Mouse (Mus musculus) T-helper 17 cell (primary cell): ENCODE measurements at regions not wholly inside any gene's neighbourhood (a gene's known extent, or its start where the extent isn't known, plus 50 kb on each side); places are given as distances from the start of the nearest gene placed in this dataset.

Experiments
- in situ Hi-C, 2 experiments: fragments of 300-600 bp; cut with MboI, MseI; formaldehyde crosslinking; loops; 1 replicate in 1 of 2; 2 replicates in 1 of 2; pipeline ENCODE4 v1.15.1; 2025; ENCODE audit warnings: high pct_unique_total_duplicates in 2 of 2

DNA sequence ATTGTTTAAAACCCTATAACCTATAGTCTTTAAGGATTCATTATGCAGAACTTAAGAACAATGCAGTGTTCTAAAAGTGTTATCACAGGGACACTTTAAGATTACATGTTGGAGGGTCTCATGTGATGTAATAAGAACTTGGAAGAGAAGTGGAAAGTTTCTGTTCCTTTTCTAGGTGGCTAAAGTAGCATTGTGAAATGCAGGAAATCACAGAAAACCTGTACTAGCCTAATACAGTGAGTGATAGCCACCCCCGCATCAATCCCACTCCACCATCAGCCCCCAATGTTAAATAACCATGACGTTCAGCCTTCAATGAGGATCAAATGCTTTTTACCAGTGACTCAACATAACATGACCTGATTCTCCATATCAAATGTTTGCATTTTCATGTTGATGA is 147.4 kb upstream of the Palmd start:
- in situ Hi-C loops: no loop called here

DNA sequence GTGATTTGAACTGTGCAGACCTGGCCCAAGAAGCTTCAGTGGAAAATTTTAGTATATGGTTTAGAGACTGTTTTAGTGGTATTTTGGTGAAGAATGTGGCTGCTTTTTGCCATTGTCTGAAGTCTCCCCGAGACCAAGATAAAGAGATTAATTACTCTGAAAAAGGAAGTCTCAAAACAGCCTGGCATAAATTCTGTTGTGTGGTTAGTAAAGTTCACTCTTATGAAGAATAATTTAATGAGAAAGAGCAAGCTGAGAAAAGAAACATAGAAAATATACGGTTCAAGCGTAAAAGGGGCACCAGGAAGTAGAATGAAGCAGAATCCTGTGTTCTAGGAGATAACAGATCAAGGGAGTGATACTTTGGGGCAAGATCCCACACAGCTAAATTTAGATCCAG is 144.0 kb upstream of the Palmd start:
- in situ Hi-C loops: no loop called here

DNA sequence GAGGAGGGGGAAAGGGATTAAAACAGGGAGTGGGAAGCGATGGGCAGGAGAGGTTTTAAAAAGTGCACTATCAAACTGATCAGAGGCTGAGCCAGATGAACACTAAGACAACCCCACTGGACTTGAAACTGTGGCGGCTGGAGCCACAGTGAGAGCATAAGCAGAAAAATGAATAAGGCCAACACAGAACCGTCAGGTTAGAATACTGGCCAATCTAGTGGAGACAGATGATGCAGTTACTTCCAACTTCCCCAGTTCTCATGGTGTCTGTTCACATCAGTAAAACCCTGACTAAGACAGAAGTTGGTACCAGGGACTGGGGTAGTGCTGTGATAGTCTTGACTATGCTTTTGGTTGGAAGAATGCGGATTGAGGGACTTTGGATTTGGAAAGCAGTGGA is 143.5 kb upstream of the Palmd start:
- in situ Hi-C loops: no loop called here

DNA sequence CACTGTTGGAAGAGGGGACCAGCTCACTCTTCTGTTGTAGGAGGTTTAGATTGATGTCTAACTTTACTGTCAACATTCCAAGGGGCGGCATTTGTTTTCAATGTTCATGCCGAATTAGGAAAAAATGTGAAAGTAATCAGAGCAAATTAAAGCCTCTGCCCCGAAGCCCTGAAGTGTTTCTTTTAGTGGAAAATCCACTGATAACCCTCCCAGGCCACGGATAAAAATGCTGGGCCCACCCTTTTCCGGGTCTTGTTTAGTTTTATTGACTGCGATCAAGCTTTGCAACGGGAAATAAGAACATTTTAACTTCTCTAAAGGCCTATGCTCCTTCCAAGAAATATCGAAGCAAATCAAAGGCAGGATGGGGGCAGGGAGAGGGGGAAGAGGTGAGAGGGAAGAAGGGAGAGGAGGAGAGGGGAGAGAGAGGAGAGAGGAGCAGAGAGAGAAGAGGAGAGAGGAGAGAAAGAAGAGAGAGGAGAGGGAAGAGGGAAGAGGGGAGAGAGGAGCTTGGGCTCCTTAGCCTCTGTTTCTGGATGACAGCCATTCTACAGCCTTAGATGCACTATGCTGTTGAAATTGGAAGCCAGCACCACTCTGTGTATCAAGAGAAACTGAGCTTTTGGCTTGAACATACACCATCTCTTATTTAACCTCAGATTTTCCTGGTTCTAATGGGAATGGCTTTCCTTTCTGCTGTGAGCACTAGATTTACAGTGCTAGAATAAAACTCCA is 140.3 kb upstream of the Palmd start:
- in situ Hi-C loops: no loop called here

DNA sequence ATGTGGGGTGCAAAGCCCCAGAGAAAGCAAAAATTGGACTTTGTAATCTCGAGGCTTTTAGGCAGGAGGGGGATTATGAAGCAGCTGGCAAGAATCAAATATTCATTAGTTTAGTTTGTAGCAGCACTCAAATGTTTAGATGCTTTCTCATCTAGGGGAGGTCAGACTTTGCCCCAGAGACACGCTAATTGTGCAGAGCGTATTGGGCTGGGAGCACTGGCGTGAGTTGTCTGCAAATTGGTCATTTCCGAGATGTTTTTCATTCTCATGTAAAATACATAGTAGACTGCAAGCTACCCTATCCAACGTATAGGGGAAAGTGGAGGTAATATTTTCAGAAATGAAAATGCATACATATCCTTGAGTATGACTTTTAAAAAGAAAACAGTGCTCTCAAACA is 139.2 kb upstream of the Palmd start:
- in situ Hi-C loops: no loop called here

DNA sequence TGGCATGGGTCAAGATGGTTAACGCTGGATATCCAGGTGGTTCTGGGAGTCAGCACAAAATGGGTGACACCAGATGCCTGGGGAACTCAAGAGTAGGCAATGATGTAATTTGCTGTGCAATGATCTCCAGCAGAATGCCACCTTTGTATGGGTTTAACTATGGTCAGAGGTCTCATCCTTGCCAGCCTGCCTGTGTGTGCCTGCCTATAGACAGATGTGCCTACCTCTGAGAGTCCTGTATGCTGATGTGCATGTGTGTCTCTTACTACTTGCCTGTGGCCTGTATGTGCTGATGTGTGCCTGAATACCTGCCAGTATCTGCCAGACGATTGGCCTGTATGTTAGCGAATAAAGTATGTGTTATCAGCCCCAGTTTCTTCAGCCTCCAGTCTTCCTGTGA is 138.6 kb upstream of the Palmd start:
- in situ Hi-C loops: no loop called here

DNA sequence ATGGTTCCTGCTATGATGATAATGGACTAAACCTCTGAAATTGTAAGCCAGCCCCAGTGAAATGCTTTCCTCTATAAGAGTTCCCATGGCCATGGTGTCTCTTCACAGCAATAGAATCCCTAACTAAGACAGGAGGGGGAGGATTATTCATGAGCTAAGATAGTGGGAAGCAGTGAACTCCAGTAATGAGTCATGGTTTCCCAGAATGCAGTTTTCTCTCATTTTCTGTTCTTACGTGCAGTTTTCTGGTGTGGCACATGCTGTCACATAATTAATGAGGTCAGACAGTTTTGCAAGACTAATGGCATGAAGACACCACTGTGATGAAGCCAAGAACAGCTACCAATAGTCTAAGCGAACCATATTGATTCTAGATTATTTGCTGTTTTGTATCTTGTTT is 118.9 kb upstream of the Palmd start:
- in situ Hi-C loops: no loop called here

DNA sequence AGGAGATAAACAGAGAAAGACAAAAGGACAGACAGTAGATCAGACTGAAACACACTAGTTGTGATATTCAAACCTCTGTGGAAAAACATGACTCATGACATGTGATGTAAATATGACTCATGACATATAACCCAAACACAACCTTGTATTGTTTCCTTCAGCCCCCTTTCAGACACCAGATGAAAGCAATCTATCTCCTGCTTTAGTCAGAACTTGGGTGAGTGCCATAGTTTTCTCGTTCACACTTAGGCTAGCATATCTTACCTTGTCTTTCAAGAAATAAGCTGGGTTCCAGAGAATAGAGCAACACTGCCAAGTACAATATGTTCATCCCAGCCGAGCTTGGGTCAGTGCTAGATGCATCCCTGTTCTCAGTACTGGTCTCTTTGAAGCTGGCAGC is 107.9 kb upstream of the Palmd start:
- in situ Hi-C loops: no loop called here

DNA sequence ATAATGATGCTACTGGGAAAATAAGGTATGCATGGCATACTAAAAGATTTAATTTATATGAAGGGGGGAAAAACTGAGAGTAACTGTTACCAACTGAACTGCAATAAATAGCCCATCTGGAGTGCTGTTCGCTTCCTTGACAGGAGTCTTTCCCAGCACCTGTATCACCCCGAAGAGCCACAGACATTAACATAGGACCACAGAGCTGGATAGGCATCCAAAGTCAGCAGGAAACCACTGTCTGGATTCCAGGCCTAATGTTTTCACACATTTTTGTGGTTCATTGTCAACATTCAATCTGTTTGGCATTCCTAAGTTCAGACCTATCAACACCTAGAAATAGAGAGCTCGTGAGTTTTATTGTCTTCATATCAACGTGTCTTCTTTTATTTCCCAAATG is 104.6 kb upstream of the Palmd start:
- in situ Hi-C loops: loop anchor here in 1 of 2 experiments (5.0 kb wide), 1 partner anchor 66 kb away; no protein-coding TSS in a partner anchor

DNA sequence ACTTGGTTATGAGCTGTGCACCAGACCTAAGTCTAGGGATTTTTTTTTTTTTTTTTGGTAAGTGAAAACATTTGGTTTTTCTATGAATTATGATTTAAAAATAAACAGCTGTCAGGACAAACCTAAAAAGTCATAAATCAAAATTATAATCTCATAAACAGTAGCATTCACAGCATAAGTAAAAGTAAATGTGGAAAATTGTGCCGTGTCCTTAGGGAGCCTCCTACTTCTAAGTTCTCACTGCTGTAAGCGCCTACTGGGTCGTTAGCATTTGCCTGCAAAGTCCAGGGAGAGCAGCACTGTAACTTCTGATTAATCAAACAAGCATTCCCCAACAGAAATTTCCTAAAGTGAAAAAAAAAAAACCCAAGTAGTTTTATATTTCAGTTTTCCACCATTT is 104.2 kb upstream of the Palmd start:
- in situ Hi-C loops: loop anchor here in 1 of 2 experiments (5.0 kb wide), 1 partner anchor 66 kb away; no protein-coding TSS in a partner anchor

DNA sequence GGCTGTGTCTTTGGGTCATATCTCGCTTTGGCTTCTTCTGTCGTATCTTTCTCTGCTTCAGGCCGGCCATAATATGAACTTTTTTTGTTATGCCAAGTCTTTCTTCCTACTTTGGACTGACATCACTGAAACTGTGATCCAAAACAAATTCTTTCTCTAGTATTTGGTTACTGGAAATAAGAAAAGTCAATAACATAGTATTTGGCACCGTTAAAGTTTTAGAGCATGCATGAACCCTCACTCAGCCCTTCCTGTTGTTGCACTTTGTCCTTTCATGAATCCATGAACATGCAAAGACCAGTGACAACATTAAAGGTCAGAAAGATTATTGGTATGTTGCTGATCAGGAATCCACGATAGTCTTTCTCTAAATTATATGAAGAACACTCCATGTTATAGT is 103.1 kb upstream of the Palmd start:
- in situ Hi-C loops: loop anchor here in 1 of 2 experiments (5.0 kb wide), 1 partner anchor 65 kb away; no protein-coding TSS in a partner anchor

DNA sequence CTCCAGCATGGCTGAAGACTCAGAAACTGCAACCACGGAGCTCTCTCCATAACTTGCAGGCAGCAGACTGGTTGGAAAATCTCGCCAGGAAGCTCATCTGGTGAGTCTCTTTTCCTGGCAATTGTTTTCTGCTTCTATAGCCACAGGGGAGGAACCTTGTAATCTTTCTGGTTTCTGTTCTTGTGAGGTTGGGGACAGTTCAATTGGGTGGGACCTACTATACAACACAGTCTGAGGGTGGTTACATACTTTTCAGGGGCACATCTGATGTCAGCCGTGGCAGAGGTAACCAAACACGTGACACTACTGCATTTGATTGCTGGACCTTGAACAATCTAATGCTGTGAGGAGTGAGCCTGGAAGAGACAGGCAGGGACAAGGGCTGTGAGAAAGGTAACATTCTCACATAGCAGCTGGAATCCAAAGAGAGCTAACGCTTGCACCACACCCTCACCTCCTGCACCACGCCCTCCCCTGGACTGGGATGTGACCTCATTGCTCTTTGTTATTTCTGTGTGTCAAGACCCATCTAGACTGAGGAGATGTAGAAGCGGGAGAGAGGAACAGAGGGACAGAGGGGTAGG is 98.8 kb upstream of the Palmd start:
- in situ Hi-C loops: no loop called here

DNA sequence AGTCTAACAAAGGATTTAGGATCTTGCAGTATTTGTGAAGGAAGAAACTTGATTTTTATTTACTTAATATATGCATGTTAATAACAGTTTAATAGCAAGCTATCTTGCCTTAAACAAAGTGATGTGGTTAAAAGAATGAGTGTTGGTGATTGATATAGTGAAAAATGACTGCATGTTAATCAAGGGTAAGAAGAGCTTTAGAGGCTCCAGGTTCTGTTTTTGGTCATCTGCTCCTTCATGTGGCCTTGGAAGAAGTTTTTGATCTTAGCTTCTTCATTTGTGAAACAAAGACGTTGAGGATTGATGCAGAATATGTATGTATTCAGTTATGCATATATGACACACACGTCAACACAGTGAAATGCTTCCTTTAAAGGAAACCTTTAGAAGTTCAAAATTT is 97.1 kb upstream of the Palmd start:
- in situ Hi-C loops: no loop called here

DNA sequence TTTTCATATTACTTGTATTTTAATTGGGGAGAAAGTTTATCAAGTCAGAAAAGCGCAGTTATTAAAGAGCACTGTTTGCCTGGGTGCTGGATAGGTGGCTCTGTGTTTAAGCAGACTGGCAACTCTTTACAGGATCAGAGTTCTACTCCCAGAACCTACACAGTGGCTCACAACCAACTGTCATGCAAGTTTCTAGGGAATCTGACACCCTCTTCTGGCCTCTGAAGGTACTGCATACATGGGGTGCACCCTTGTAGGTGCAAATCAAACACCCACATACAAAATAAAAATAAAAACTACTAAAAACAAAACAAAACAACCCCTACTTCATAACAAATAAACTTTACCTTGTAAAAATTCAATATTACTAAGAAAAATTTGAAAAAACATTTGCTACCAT is 93.0 kb upstream of the Palmd start:
- in situ Hi-C loops: no loop called here

DNA sequence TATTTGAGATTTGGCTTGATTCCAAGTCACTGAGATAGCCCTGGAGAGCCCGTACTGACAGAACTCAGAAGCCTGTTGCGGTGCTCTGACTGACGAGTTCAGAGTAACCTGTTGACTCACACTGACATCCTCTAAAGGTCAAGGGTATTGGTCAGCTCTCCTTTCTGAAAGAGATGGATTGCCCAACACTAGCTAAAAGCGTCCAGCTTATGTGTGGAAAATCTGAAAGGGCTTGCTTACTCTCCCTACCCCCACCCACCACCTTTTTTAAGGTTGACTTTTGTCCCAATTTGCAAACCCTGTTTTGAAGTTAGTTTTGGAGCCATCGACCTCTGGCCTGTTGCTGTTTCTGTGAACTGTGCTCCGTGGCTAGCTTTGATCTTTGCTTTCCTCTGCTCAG is 92.4 kb upstream of the Palmd start:
- in situ Hi-C loops: no loop called here

DNA sequence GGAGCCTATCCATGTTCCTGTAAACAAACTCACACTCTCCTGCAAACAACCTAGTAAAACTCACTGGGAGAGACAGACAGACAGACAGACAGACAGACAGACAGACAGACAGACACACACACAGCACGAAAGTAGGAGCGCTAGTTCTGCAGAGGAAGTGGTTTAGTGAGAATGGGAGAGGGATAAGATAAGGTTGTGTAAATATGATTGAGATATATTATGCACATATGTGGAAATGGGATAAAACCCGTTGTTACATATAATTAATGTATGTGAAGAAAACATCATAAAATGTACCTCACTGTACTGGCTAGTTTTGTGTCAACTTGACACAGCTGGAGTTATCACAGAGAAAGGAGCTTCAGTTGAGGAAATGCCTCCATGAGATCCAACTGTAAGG is 85.9 kb upstream of the Palmd start:
- in situ Hi-C loops: loop anchor here in 1 of 2 experiments (5.0 kb wide), 1 partner anchor 47 kb away; no protein-coding TSS in a partner anchor

DNA sequence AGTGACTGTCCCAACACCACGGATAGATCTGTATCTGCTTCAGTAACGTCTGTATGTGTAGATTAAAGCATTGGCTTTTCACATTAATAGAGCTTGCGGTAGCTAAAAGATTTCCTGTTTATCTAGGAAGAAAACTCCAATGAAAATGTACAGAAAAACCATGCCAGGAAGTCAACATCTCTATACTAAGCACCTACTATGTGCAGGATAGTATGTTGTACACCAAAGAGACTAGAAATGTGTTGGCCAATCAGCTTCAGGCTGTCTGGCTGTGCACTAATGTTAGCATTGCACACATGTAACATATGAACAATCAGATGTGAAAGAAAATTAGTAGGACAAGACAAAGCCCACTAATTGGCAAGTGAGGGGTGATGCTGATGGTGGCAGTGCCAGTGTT is 82.6 kb upstream of the Palmd start:
- in situ Hi-C loops: no loop called here

DNA sequence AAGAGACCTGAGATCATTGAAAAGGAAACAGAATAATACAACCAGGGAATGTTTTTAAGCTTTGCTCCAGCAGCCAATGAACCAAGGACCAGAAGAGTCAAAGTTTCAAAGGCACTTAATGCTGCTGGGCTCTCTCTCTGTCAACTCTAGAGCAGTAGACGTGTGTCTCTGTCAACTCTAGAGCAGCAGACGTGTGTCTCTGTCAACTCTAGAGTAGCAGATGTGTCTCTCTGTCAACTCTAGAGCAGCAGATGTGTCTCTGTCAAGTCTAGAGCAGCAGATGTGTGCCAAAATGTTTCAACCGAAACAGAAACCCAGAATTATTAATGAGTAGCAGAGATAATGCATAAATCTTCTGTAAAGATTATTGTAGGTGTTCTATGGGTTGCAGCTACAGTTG is 82.1 kb upstream of the Palmd start:
- in situ Hi-C loops: no loop called here

DNA sequence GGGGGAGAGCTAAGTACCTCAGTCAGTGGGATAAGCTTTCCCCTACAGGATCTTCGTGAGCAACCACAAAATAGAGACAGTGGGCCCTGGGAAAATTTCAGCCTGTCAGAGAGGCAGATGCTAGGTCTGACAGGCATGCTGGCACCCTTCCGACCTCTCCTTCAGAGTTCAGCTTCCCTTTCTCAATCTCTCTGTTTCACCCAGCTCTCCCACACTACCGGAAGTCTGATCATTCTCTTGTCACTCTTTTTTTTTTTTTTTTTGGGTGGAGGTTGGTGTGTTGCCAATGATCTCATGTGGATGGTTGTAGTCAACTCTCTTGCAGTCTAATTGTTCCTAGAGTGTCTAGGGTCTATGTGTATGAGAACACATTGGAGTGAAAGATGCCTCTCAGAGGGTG is 80.6 kb upstream of the Palmd start:
- in situ Hi-C loops: no loop called here

DNA sequence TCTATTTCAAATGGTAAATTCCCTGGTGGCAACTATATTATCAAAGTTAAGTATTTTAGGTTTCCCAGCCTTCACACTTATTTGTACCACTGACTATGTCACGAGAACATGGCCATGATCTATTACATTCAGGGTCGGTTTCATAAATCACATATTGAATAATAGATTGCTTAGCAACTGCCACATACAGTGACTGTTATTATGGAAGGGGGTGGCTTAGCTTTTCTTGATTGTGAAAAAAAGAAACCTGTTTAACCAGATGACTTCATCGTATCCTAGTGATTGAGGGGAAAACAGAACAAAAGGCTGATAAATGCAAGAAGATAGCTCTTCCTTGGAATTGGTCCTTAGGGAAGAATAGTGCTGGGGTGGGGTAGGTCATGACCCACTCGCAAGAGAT is 76.0 kb upstream of the Palmd start:
- in situ Hi-C loops: no loop called here

DNA sequence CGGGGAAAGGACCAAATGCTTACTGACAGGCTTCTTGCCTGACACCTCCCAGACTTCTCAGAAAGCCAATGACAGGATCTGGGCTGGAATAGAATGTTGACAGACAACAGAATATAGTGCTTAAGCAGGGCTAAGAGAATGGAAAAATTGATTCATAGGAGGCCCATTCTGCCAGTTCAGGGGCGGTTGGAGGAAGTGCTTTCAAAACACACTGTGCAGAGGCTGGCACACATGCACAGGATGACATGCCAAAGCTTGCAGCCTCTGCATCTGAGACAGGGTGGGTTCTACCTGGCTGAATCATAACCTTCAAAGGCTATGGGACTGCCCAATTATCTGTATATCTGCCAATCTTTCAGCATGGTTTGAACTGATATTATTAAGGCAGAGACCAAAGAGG is 75.5 kb upstream of the Palmd start:
- in situ Hi-C loops: no loop called here

DNA sequence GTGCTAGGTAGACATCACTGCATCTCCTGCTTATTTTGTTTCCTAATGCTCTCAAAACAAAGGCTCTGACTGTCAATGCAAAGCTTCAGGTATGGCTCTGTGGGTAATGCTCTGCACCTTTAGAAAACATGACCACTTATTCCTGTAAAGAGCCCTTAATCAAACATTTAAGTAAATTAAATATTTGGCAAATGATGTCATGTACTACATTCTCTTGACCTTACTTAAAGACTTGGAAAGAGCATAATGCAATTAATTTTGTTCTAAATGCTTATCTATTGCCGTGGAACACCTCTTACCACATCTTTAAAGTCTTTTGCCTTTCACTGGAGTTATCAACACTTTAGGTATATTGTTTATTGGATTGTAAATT is 70.1 kb upstream of the Palmd start:
- in situ Hi-C loops: no loop called here

DNA sequence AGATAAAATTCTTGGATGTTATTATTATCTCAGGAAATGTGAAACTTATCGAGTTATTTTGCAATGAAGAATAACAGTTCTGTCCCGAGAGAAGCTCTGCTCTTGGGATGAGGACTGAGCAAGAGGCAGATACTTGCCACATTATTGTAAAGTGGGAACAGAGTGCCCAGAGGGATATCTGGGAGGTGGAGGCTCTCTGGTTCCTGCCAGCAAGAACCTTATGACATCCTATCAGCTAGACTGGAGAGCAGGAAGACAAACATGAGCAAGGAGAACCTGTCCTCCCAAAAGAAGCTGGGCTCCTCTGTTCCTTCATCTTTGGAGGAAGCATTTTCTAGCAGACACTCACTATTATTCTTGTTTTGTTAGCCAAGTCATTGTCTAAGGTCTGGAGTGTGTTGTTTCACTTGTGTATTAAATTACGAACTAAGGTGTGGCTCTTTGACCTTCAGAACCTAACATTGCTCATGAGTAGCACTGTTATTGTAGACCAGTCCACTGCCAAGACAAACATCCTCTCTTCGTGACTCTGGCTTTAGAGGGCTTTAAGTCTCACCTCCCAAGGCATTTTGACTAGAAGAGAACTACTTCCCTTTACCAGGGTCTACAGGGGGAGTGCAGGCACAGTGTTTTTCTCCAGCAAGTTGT is 69.6 kb upstream of the Palmd start:
- in situ Hi-C loops: no loop called here
